15 mouse cellular contexts compared by ENCODE assay signal in the genomic region with DNA sequence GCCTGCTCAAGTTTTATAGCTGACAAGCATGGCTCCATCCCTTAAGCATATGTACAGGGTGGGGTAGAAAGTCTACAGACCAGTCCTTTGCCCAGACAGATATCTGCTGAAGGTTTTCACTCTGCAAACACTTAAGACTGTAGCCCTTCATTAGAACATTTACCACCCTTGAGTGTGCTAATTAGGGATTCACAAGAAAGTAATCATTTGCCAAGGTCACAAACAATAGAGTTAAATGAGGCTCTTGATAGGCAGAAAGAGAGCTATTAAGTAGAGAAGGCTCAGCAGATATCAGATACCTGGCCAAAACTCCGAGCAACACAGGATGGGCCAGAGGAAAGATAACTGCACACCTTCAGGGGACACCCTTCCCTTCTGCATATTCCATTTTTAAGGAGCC.
DNase-seq lines count a peak whose midpoint lies in the region; ATAC-seq lines count a peak whose summit lies in the region.
"Had no signal": no experiment of that assay in that cellular context is flagged by ENCODE, and none has a peak within 500 bp of the region (broad histone marks: within the 10 kb centered on the region; RNA-seq: fewer than 3 reads in every experiment).

No protein-coding gene starts in this region.

- no peak for DNase-seq in cerebellum, adult 9-11 months
- peak; percentile 73 for DNase-seq in ES-CJ7 (ENCODE audit: low read depth, low spot score)
- peak; percentile 10 for DNase-seq in R1 (ENCODE audit: low read depth, low spot score)
- DNase-seq in ZHBTc4 (ENCODE audit: low read depth, low spot score), result peak; percentile 63
- no peak for DNase-seq in gastrocnemius, postnatal 10 days
- no peak for DNase-seq in embryo, embryonic 9.5 days (ENCODE audit: extremely low spot score)
- DNase-seq: B cell, adult 2 months; cerebellum, adult 11 months had no signal

- WGBS in hindbrain, embryonic 16.5 days, result 75% methylated on average over 1 of the region's 1 CpGs

- ATAC-seq in cerebellum, adult (ENCODE audit: insufficient number of reproducible peaks, low FRiP score, low TSS enrichment), result 0 out of 2 replicates have a peak, but pooled peaks have one; percentile 6
- ATAC-seq in hindbrain, embryonic 16.5 days, result no peak
- ATAC-seq: activated CD4-positive, CD25-positive, alpha-beta regulatory T cell, adult 4 months; CD4-positive, CD25-positive, alpha-beta regulatory T cell, adult 4 months; Patski had no signal

- no peak overlapping the region for H3K27ac ChIP-seq in hindbrain, embryonic 16.5 days (ENCODE audit: low read depth, low read length)

- no peaks in the 10 kb centered on the region for H3K36me3 ChIP-seq in hindbrain, embryonic 16.5 days (ENCODE audit: control insufficient read depth, insufficient read depth, low read length)
- H3K36me3 ChIP-seq: G1E had no signal

- H3K4me3 ChIP-seq in hindbrain, embryonic 16.5 days (ENCODE audit: low read length), result no peak overlapping the region

- H3K9ac ChIP-seq in hindbrain, embryonic 16.5 days (ENCODE audit: low read depth, low read length), result no peak overlapping the region

- H3K4me2 ChIP-seq in hindbrain, embryonic 16.5 days (ENCODE audit: low read length), result no peak overlapping the region

- no peaks in the 10 kb centered on the region for H3K9me3 ChIP-seq in hindbrain, embryonic 16.5 days (ENCODE audit: control insufficient read depth, low read length)
- H3K9me3 ChIP-seq: G1E had no signal

- no peaks in the 10 kb centered on the region for H3K4me1 ChIP-seq in hindbrain, embryonic 16.5 days (ENCODE audit: control insufficient read depth, insufficient read depth, low read depth, low read length)

- H3K27me3 ChIP-seq in hindbrain, embryonic 16.5 days (replicated peaks; ENCODE audit: control insufficient read depth, insufficient read depth, low read length), result no peaks in the 10 kb centered on the region
- H3K27me3 ChIP-seq: CH12.LX, Patski had no signal

Comparison
In these comparisons a context has a peak if more than half of its experiments do, and no peak if none do; other contexts are left out.
1. DNase-seq: peak in ES-CJ7 (single experiment), R1 (single experiment) and ZHBTc4 (single experiment); none in cerebellum, adult 9-11 months (single experiment), gastrocnemius, postnatal 10 days (single experiment) and embryo, embryonic 9.5 days (single experiment).